Mouse (Mus musculus): ENCODE results near the gene Psmb6. TPM values are rescaled to one million over a fixed set of nuclear protein-coding genes. Genes with fewer than 3 reads are reported as not detected.
A peak's percentile ranks its signal among the peaks of the same experiment; 100 is the strongest.

The Psmb6 gene
- polyA plus RNA-seq, 1 experiment from 2014 or later = 657 TPM

DNA sequence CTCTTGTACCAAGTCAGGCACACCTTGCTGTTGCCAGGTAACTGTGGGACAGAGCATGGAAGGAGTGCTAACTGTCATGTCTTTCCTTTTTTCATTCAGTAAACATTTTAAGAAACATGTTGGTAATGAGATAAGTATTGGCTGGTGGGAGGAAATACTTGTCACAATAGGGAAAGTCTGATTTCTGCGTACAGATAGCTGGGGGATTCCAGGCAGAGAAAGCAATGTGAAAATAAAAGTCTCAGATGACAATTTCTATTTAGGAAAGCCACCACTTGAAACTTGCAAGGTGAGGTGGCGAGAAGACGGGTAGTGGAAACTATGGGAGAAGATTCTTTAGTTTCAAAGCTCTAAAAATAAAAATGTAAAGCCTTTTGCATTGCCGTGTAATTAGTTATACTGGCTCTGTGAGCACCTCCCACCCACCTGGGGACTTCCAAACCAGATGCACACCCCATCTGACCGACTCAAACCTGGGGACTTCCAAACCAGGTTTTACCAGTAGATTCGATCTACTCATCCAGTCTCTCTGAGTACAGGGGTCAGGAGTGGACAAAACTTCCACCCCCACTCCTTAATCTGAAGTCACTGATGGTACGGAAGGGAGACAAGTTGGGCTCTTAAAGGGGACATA lies 12.3 kb upstream of the Psmb6 start:
- WGBS = 70% methylated on average over 7 of the region's 7 CpGs
- ATAC-seq (ENCODE audit: insufficient number of reproducible peaks, insufficient read depth, low FRiP score, low read depth) = no peak
- Histone ChIP-seq H3K27me3 (ENCODE audit: control insufficient read depth, insufficient read depth, low read length) (peaks cover 10% of the 10 kb centered on the region; the same call in 1 of the 2 replicates), H3K36me3 (ENCODE audit: control insufficient read depth, insufficient read depth, low read length) (no peaks in the 10 kb centered on the region), H3K9me3 (ENCODE audit: control insufficient read depth, low read length) (no peaks in the 10 kb centered on the region), H3K4me1 (ENCODE audit: control insufficient read depth in 2 of 2, insufficient read depth in 2 of 2, low read length in 2 of 2) (0 out of 4 replicates have a peak, but pooled peaks cover 3 to 4% of the 10 kb centered on the region in 2 experiments), H3K9ac (ENCODE audit: low read length) (no peak overlapping the region), H3K27ac (replicated peaks in 1 of 2; ENCODE audit: control insufficient read depth in 1 of 2, insufficient read depth in 1 of 2, low read depth in 2 of 2, low read length in 2 of 2) (no peak overlapping the region), H3K4me3 (ENCODE audit: control insufficient read depth in 1 of 2, insufficient read depth in 1 of 2, low read depth in 1 of 2, low read length in 2 of 2) (no peak overlapping the region), H3K4me2 (ENCODE audit: low read length) (no peak overlapping the region)

DNA sequence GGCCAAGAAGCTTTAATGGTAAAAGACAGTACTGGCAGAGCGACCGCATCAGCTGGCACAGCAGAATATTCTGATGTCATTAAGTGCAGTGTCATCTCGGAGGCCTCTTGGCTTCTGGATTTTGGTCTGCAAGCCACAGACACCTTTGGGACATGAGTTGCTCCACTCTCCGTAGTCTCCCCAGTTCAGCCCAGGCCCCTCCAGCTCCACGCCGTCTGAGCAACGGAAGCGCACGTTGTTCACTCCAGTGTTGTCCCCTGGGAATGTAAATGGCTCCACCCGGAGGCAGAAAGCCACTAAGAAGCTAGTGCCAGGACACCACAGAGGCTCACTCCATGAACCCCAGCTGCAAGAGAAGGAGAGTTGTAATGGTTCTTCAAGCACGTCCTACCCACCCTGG lies 11.6 kb upstream of the Psmb6 start:
- H3K9ac ChIP-seq (ENCODE audit: low read length) = no peak overlapping the region
- peaks cover 10% of the 10 kb centered on the region; the same call in 1 of the 2 replicates for H3K27me3 ChIP-seq (ENCODE audit: control insufficient read depth, insufficient read depth, low read length)
- 56% methylated on average over 11 of the region's 11 CpGs for WGBS
- no peak overlapping the region for H3K4me3 ChIP-seq (ENCODE audit: control insufficient read depth in 1 of 2, insufficient read depth in 1 of 2, low read depth in 1 of 2, low read length in 2 of 2)
- no peak overlapping the region for H3K27ac ChIP-seq (replicated peaks in 1 of 2; ENCODE audit: control insufficient read depth in 1 of 2, insufficient read depth in 1 of 2, low read depth in 2 of 2, low read length in 2 of 2)
- H3K4me2 ChIP-seq (ENCODE audit: low read length) = no peak overlapping the region
- no peaks in the 10 kb centered on the region for H3K36me3 ChIP-seq (ENCODE audit: control insufficient read depth, insufficient read depth, low read length)
- no peaks in the 10 kb centered on the region for H3K9me3 ChIP-seq (ENCODE audit: control insufficient read depth, low read length)
- ATAC-seq (ENCODE audit: insufficient number of reproducible peaks, insufficient read depth, low FRiP score, low read depth) = no peak
- H3K4me1 ChIP-seq (ENCODE audit: control insufficient read depth in 2 of 2, insufficient read depth in 2 of 2, low read length in 2 of 2) = 0 out of 4 replicates have a peak, but pooled peaks cover 3 to 4% of the 10 kb centered on the region in 2 experiments

DNA sequence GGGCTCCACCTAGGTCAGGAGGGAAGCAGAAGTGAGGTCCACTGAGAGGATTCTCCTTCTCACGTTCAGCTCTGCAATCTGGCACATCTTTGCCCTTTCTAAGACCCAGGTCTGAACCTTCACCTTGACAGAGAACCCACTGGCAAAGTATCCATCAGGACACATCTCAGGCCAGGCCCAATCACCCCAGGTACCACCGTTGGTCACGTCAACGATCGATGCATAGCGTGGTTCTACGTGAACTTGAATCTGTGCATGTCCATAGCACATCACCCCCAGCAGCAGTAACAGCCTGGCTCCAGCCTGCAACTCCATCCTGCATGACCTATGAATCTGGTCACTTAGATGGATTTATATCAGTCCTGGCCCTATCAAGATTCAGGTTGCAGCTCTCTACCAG lies 10.9 kb upstream of the Psmb6 start, which contains the start of gene Vmo1:
Vmo1 (minus strand) TSS at position 329 of the 400 bp plus-strand sequence.
- WGBS = 84% methylated on average over 7 of the region's 7 CpGs
- H3K4me1 ChIP-seq (ENCODE audit: control insufficient read depth in 2 of 2, insufficient read depth in 2 of 2, low read length in 2 of 2) = 0 out of 4 replicates have a peak, but pooled peaks cover 3 to 4% of the 10 kb centered on the region in 2 experiments
- H3K4me2 ChIP-seq (ENCODE audit: low read length) = no peak within 1 kb of the TSS
- H3K36me3 ChIP-seq (ENCODE audit: control insufficient read depth, insufficient read depth, low read length) = no peaks in the 10 kb centered on the region
- H3K27ac ChIP-seq (replicated peaks in 1 of 2; ENCODE audit: control insufficient read depth in 1 of 2, insufficient read depth in 1 of 2, low read depth in 2 of 2, low read length in 2 of 2) = no peak within 1 kb of the TSS
- H3K4me3 ChIP-seq (ENCODE audit: control insufficient read depth in 1 of 2, insufficient read depth in 1 of 2, low read depth in 1 of 2, low read length in 2 of 2) = no peak within 1 kb of the TSS
- ATAC-seq (ENCODE audit: insufficient number of reproducible peaks, insufficient read depth, low FRiP score, low read depth) = no peak
- no peak within 1 kb of the TSS for H3K9ac ChIP-seq (ENCODE audit: low read length)
- H3K9me3 ChIP-seq (ENCODE audit: control insufficient read depth, low read length) = no peaks in the 10 kb centered on the region
- H3K27me3 ChIP-seq (ENCODE audit: control insufficient read depth, insufficient read depth, low read length) = peaks cover 10% of the 10 kb centered on the region; the same call in 1 of the 2 replicates

DNA sequence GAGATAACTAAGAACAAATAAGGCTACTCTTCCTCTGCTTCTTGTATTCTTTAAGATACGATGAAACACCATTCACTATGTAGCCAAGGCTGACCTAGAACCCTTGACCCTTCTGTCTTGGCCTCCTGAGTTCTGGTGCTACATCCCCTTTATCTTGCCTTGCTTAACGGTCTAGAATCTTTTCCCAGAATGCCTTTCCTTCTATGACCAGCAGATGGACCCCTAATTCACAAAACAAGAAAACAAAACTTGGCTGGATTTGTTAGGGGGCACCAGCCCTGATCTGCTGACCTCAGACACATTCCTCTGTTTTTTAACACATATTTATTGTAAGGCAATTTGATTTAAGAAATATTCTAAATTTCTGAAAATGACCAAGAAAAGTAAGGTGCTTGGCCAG lies 8.8 kb upstream of the Psmb6 start:
- no peaks in the 10 kb centered on the region for H3K27me3 ChIP-seq (ENCODE audit: control insufficient read depth, insufficient read depth, low read length)
- H3K4me3 ChIP-seq (ENCODE audit: control insufficient read depth in 1 of 2, insufficient read depth in 1 of 2, low read depth in 1 of 2, low read length in 2 of 2) = no peak overlapping the region
- H3K4me2 ChIP-seq (ENCODE audit: low read length) = no peak overlapping the region
- no peaks in the 10 kb centered on the region for H3K9me3 ChIP-seq (ENCODE audit: control insufficient read depth, low read length)
- ATAC-seq (ENCODE audit: insufficient number of reproducible peaks, insufficient read depth, low FRiP score, low read depth) = no peak
- no peaks in the 10 kb centered on the region for H3K36me3 ChIP-seq (ENCODE audit: control insufficient read depth, insufficient read depth, low read length)
- H3K9ac ChIP-seq (ENCODE audit: low read length) = no peak overlapping the region
- H3K4me1 ChIP-seq (ENCODE audit: control insufficient read depth in 2 of 2, insufficient read depth in 2 of 2, low read length in 2 of 2) = peaks cover 5 to 11% of the 10 kb centered on the region in 2 experiments; a peak in 3 of 4 replicates
- 21% methylated on average over 2 of the region's 2 CpGs for WGBS
- H3K27ac ChIP-seq (replicated peaks in 1 of 2; ENCODE audit: control insufficient read depth in 1 of 2, insufficient read depth in 1 of 2, low read depth in 2 of 2, low read length in 2 of 2) = no peak overlapping the region

DNA sequence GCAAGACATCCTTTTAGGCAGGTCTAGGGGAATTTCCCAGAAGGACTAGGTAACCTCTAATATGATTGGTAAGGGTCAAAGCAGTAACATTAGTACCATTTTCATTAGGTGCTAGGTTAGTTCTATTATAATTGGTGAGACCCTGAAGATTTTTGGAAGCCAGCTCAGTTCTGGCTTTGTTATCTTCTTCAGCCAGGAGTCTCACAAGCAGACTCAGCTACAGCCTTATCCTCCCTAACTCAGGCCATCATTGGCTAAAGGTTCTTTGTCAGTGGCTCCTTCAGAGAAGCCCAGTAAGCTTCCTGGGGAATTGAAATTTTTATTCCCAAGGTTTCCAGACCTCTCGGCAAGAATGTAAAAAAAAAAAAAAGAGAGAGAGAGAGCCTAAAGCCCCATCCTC lies 6.7 kb upstream of the Psmb6 start:
- no peaks in the 10 kb centered on the region for H3K9me3 ChIP-seq (ENCODE audit: control insufficient read depth, low read length)
- no peak overlapping the region for H3K9ac ChIP-seq (ENCODE audit: low read length)
- H3K4me1 ChIP-seq (ENCODE audit: control insufficient read depth in 2 of 2, insufficient read depth in 2 of 2, low read length in 2 of 2) = peaks cover 5 to 11% of the 10 kb centered on the region in 2 experiments; a peak in 3 of 4 replicates
- H3K36me3 ChIP-seq (ENCODE audit: control insufficient read depth, insufficient read depth, low read length) = no peaks in the 10 kb centered on the region
- H3K27me3 ChIP-seq (ENCODE audit: control insufficient read depth, insufficient read depth, low read length) = no peaks in the 10 kb centered on the region
- no peak overlapping the region for H3K4me2 ChIP-seq (ENCODE audit: low read length)
- 64% methylated on average over 1 of the region's 1 CpGs for WGBS
- no peak overlapping the region for H3K27ac ChIP-seq (replicated peaks in 1 of 2; ENCODE audit: control insufficient read depth in 1 of 2, insufficient read depth in 1 of 2, low read depth in 2 of 2, low read length in 2 of 2)
- H3K4me3 ChIP-seq (ENCODE audit: control insufficient read depth in 1 of 2, insufficient read depth in 1 of 2, low read depth in 1 of 2, low read length in 2 of 2) = no peak overlapping the region
- ATAC-seq (ENCODE audit: insufficient number of reproducible peaks, insufficient read depth, low FRiP score, low read depth) = no peak

DNA sequence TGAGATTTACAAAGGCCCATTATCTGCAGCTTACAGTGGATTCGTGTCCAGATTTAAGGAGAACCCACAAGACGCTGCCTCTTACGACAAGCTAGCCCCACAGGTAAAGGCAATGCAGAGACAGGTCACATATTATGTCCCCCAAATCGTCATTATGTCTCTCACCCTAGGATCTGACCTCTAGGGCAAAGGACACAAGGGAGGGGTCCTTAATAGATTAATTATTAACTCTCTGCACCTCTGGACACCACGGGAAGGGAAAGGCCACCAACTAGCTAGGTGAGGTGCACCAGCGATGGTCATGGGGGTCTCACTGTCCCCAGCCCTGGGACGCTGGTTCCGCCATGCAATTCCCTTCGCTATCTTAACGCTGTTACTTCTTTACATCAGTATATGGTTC lies 6.2 kb upstream of the Psmb6 start, which contains the start of gene Gltpd2:
Gltpd2 (plus strand) TSS at position 274 of the 400 bp plus-strand sequence.
- peak within 1 kb of the TSS; percentile 77 for H3K9ac ChIP-seq (ENCODE audit: low read length)
- H3K4me1 ChIP-seq (ENCODE audit: control insufficient read depth in 2 of 2, insufficient read depth in 2 of 2, low read length in 2 of 2) = peaks cover 5 to 11% of the 10 kb centered on the region in 2 experiments; a peak in 3 of 4 replicates
- H3K27ac ChIP-seq (replicated peaks in 1 of 2; ENCODE audit: control insufficient read depth in 1 of 2, insufficient read depth in 1 of 2, low read depth in 2 of 2, low read length in 2 of 2) = peak within 1 kb of the TSS in 1 of 2 experiments; percentile 80; a peak in 2 of 4 replicates
- H3K27me3 ChIP-seq (ENCODE audit: control insufficient read depth, insufficient read depth, low read length) = no peaks in the 10 kb centered on the region
- no peak for ATAC-seq (ENCODE audit: insufficient number of reproducible peaks, insufficient read depth, low FRiP score, low read depth)
- H3K4me3 ChIP-seq (ENCODE audit: control insufficient read depth in 1 of 2, insufficient read depth in 1 of 2, low read depth in 1 of 2, low read length in 2 of 2) = peak within 1 kb of the TSS; percentile 37 to 38
- no peaks in the 10 kb centered on the region for H3K9me3 ChIP-seq (ENCODE audit: control insufficient read depth, low read length)
- 83% methylated on average over 10 of the region's 10 CpGs for WGBS
- no peaks in the 10 kb centered on the region for H3K36me3 ChIP-seq (ENCODE audit: control insufficient read depth, insufficient read depth, low read length)
- peak within 1 kb of the TSS; percentile 78 for H3K4me2 ChIP-seq (ENCODE audit: low read length)

DNA sequence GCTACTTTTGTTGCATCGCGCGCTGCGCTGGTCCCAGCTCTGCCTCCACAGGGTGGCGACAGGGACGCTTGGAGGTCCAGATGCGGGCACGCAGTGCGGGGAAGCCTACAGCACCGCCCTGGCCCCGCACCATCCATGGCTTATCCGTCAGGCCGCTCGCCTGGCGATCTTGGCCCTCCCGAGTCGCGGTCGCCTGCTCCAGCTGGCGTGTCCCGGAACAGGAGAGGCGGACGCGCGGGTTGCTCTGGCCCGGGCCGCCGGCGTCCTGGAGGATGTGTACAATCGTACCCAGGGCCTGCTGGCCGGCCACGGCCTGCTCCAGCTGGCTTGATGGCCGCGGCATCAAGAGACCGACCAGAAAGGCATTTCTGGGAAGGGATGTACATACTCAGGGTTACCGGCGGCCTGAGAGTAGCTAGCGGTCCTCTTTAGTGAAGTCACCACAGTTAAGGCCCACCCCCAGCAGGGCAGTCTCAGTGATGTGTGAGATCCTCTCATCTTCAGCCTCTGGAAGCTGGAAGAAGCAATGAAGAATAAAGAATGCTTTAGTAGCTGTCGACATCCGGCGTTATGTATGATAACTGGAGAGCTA lies 4.9 kb upstream of the Psmb6 start:
- peak overlapping the region; percentile 61 to 80 for H3K27ac ChIP-seq (replicated peaks in 1 of 2; ENCODE audit: control insufficient read depth in 1 of 2, insufficient read depth in 1 of 2, low read depth in 2 of 2, low read length in 2 of 2)
- ATAC-seq (ENCODE audit: insufficient number of reproducible peaks, insufficient read depth, low FRiP score, low read depth) = 0 out of 2 replicates have a peak, but pooled peaks have one; percentile 51
- H3K27me3 ChIP-seq (ENCODE audit: control insufficient read depth, insufficient read depth, low read length) = no peaks in the 10 kb centered on the region
- H3K36me3 ChIP-seq (ENCODE audit: control insufficient read depth, insufficient read depth, low read length) = no peaks in the 10 kb centered on the region
- H3K4me2 ChIP-seq (ENCODE audit: low read length) = peak overlapping the region; percentile 78
- H3K9me3 ChIP-seq (ENCODE audit: control insufficient read depth, low read length) = no peaks in the 10 kb centered on the region
- 3% methylated on average over 41 of the region's 41 CpGs for WGBS
- H3K9ac ChIP-seq (ENCODE audit: low read length) = peak overlapping the region; percentile 77
- H3K4me1 ChIP-seq (ENCODE audit: control insufficient read depth in 2 of 2, insufficient read depth in 2 of 2, low read length in 2 of 2) = peaks cover 5 to 11% of the 10 kb centered on the region in 2 experiments; a peak in 3 of 4 replicates
- H3K4me3 ChIP-seq (ENCODE audit: control insufficient read depth in 1 of 2, insufficient read depth in 1 of 2, low read depth in 1 of 2, low read length in 2 of 2) = peak overlapping the region; percentile 37 to 38

Data from heart, embryonic 14.5 days (tissue).